Mouse (Mus musculus): ENCODE measurements at regions not wholly inside any gene's neighbourhood (a gene's known extent, or its start where the extent isn't known, plus 50 kb on each side); places are given as distances from the start of the nearest gene placed in this dataset.

- TF ChIP-seq POLR2A (IDR thresholded peaks at IDR 0.05; ENCODE audit: borderline replicate concordance, insufficient read depth, low read length) (no peak), CTCF (IDR thresholded peaks at IDR 0.05; ENCODE audit: borderline replicate concordance, insufficient read depth, low read depth, low read length) (no peak)
Measured at GRCm38 (mm10) chr2:115392082-115392762, 189.3 kb upstream of the BC052040 start.
